19 mouse cellular contexts compared by ENCODE assay signal in the genomic region with DNA sequence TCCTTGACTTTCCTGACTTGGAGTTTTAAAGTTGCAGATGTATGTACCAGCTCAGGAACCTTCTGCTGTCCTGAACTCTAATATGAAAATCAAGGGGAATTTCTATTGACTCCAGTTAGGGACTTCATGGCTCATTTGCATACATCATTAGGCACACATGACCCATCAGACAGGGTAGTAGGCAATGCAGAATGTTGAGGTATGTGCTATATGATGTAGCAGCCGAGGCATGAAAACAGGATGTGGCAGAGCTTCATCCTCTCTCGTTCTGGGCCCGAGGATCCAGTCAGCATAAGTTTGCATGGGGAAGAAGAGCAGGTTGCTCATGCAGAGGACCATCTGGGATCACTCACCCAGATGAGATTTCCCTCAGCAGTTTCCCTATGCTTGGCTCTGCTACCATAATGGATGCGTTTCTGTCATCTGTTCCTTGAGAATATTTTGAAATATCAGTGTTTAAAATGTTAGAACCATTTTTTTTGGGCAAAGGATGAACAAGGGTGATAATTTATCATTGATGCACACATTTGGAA.
DNase-seq lines count a peak whose midpoint lies in the region; ATAC-seq lines count a peak whose summit lies in the region.
"Had no signal": no experiment of that assay in that cellular context is flagged by ENCODE, and none has a peak within 500 bp of the region (broad histone marks: within the 10 kb centered on the region; RNA-seq: fewer than 3 reads in every experiment).

No protein-coding gene starts in this region.

- H3K27me3 ChIP-seq in kidney, embryonic 16.5 days (ENCODE audit: insufficient read depth, low read length): no peaks in the 10 kb centered on the region
- H3K27me3 ChIP-seq: embryonic facial prominence, embryonic 12.5 days; limb, embryonic 15.5 days had no signal

- H3K4me3 ChIP-seq in kidney, embryonic 16.5 days (ENCODE audit: low read length): no peak overlapping the region
- H3K4me3 ChIP-seq: embryonic facial prominence, embryonic 12.5 days; heart, embryonic 10.5 days; limb, embryonic 15.5 days had no signal

- no peaks in the 10 kb centered on the region for H3K9me3 ChIP-seq in kidney, embryonic 16.5 days (ENCODE audit: low read length)
- H3K9me3 ChIP-seq: embryonic facial prominence, embryonic 12.5 days; heart, embryonic 10.5 days; limb, embryonic 15.5 days had no signal

- intact Hi-C loops in left cerebral cortex, postnatal 4 days (cut with DNase I): no loop called here
- intact Hi-C loops in heart, postnatal 25 days (cut with DNase I): no loop called here

- peak; percentile 23 to 32 for DNase-seq in cerebellum, postnatal 14 days
- no peak for DNase-seq in cerebellum, adult 11-12 months
- DNase-seq in left cerebral cortex, postnatal 4 days: peak; percentile 17
- no peak for DNase-seq in left cerebral cortex, adult 9 months (ENCODE audit: low spot score in 2 of 2)
- peak; percentile 16 to 70 for DNase-seq in layer of hippocampus, adult 18-20 months (ENCODE audit: low spot score in 2 of 2)
- peak; percentile 21 to 60 for DNase-seq in layer of hippocampus, postnatal 14 days (ENCODE audit: low spot score in 2 of 2)
- DNase-seq in heart, postnatal 25 days (ENCODE audit: low spot score): no peak
- DNase-seq: adrenal gland, postnatal 14 days; cerebellum, adult 9-11 months; kidney, adult 8-10 months; kidney, postnatal 14 days; lung, embryonic 14.5 days; lung, postnatal 4 days had no signal

- H3K4me2 ChIP-seq in kidney, embryonic 16.5 days (replicated peaks; ENCODE audit: low read depth, low read length): no peak overlapping the region
- H3K4me2 ChIP-seq: embryonic facial prominence, embryonic 12.5 days; limb, embryonic 15.5 days; lung, embryonic 14.5 days had no signal

- 87% methylated on average over 4 of the region's 4 CpGs for WGBS in kidney, embryonic 16.5 days

- H3K36me3 ChIP-seq in kidney, embryonic 16.5 days (ENCODE audit: insufficient read depth, low read length): no peaks in the 10 kb centered on the region
- H3K36me3 ChIP-seq: embryonic facial prominence, embryonic 12.5 days; heart, embryonic 10.5 days; limb, embryonic 15.5 days had no signal

- no peak for ATAC-seq in kidney, embryonic 16.5 days (ENCODE audit: low FRiP score, low TSS enrichment)
- ATAC-seq: midbrain, embryonic 16.5 days had no signal

- H3K27ac ChIP-seq in kidney, embryonic 16.5 days (ENCODE audit: low read length): no peak overlapping the region
- H3K27ac ChIP-seq: embryonic facial prominence, embryonic 12.5 days; heart, embryonic 10.5 days; limb, embryonic 15.5 days; liver, embryonic 14.5 days had no signal

- H3K4me1 ChIP-seq in kidney, embryonic 16.5 days (ENCODE audit: insufficient read depth, low read length): no peaks in the 10 kb centered on the region
- H3K4me1 ChIP-seq: embryonic facial prominence, embryonic 12.5 days; heart, embryonic 10.5 days; limb, embryonic 15.5 days had no signal

- H3K9ac ChIP-seq in kidney, embryonic 16.5 days (replicated peaks; ENCODE audit: low read length): no peak overlapping the region
- H3K9ac ChIP-seq: embryonic facial prominence, embryonic 12.5 days; limb, embryonic 15.5 days; liver, embryonic 14.5 days; lung, embryonic 14.5 days had no signal

Comparison
In these comparisons a context has a peak if more than half of its experiments do, and no peak if none do; other contexts are left out.
1. DNase-seq: peak in cerebellum, postnatal 14 days (2 of 2), left cerebral cortex, postnatal 4 days (single experiment), layer of hippocampus, adult 18-20 months (2 of 2) and layer of hippocampus, postnatal 14 days (2 of 2); none in cerebellum, adult 11-12 months (single experiment), left cerebral cortex, adult 9 months (0 of 2) and heart, postnatal 25 days (single experiment).